Mouse (Mus musculus): ENCODE measurements around the gene Zfp398.
A peak's percentile ranks its signal among the peaks of the same experiment; 100 is the strongest.

Zfp398 gene

DNA sequence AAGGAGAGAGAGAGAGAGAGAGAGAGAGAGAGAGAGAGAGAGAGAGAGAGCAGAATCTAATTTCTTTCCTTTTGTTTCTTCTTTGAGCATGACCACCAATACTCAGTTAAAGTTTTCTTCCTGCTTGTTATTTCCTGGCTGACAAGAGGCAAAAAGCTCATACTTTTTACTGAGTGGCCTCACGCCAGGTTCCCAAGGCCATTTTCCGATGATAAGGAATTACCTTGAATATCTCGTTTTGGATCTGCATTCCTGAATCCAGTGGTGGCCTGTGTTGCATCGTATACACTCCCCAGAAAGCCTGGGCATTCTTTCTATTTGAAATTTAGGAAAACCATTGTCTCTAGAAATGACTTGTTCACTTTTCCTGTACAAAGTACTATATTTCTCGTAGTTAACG is 64.0 kb downstream of the Zfp398 start:
- no peak for DNase-seq (ENCODE audit: low read depth, low spot score)

DNA sequence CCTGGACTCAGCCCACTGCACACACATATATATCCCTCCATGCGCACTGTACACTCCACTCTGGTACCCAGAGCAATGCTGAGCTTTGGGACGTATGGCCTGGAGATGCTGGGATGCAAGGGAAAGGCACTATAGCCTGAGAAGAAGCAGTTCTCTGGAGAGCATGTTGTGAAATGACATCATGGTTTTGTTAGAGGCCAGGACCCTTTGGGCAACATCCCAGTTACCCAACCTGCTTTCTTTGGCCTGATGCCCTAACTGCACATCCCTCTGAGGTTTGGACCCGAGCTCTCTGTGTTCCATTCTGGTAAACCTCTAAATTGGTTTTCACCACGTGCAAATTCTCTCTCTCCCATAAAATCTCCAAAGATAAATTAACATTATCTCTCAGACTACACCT is 68.1 kb downstream of the Zfp398 start:
- no peak for DNase-seq (ENCODE audit: low read depth, low spot score)

DNA sequence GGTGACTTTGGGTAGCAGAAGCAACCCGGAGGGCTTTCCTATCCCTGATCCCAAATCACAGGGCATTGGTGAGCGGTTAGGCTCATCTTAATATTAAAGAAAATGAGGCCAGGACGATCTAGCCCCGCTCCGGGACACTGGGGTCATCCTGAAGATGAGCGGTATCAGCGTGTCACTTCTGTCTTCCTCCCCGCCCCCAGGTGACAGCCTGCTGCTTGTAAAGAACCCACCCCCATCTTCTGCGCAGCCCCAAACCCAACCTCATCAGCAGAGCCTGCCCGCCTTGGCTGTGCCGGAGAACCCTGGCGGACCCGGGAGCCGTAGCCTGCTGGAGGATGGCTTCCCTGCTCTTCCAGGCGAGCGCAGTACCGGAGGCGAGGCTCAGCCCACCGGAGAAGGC is 68.9 kb downstream of the Zfp398 start:
- DNase-seq (ENCODE audit: low read depth, low spot score): no peak

DNA sequence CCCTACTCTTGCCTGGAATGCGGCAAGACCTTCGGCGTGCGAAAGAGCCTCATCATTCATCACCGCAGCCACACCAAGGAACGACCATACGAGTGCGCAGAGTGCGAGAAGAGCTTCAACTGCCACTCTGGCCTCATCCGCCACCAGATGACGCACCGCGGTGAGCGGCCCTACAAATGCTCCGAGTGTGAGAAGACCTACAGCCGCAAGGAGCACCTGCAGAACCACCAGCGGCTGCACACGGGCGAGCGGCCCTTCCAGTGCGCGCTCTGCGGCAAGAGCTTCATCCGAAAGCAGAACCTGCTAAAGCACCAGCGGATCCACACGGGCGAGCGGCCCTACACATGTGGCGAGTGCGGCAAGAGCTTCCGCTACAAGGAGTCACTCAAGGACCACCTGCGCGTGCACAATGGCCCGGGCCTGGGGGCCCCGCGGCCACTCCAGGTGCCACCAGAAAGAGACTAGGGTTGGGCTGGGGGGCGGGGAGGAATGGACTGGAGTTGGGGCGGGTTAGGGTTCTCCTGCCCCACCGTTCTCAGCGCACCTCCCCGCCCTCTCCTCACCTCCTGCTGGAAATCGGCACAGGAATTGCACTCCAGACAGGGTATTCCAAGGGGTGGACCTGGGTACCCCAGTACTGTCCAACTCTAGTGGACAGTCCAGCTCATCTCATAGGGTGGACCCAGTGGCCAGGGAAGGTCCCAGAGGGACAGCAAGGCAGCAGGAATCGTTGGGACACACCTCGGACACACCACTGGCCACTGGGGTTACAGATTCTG is 69.6 kb downstream of the Zfp398 start:
- no peak for DNase-seq (ENCODE audit: low read depth, low spot score)

DNA sequence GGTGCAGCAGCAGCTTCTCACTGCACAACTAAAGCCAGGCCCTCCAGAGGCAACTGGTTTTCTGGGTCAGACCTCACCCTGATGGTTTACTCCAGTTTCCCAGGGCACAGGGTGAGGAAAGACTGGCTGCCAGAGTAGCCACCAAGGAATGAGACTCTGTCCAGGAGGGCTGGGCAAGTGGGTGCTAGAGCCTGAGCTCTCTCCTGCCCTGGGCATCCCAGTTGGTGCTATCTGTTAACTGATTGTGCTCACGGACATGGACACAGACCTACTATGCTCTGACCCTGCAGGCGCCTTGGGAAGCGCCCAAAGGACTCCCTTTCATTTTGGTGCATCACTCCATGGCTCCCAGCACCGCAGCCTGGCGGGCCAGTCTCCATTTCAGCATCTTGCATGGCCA is 70.9 kb downstream of the Zfp398 start:
- no peak for DNase-seq (ENCODE audit: low read depth, low spot score)

DNA sequence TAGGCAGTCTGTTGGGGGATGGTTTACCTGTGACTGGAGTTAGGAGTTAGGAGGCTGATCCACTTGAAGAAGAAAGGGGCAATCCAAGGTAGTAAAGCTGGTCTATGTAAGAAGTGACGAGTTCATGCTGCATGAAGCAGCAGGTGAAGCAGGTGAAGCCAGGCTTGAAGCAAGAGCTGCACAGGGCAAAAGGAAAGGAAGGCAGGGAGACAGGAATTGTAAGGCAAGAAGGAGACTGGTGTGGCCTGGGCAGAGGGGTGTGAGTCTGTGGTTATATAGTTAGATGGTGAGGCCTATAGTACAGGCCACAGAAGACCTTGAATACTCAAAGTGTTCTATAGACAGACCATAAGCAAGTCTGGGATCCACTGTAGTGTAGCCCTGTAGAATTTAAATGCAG is 73.5 kb downstream of the Zfp398 start:
- no peak for DNase-seq (ENCODE audit: low read depth, low spot score)

DNA sequence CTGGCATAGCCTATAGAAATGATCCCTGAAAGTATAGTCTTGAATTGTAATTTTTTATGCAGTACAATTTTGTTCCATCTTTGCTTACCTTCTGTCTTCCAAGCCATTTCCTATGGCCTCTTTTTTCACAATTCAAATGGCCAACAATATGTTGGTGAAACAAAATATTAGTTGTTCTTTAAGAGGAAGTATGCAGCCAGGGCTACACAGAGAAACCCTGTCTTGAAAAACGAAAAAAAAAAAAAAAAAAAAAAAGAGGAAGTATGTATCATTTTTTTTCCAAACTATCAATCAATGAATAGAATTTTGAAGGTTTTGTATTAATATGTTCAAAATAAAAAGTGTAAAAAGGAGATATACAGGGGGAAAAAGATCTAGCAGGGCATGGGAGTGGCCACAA is 76.2 kb downstream of the Zfp398 start:
- DNase-seq (ENCODE audit: low read depth, low spot score): no peak

- no peak for DNase-seq (ENCODE audit: low read depth, low spot score)
Observed at GRCm38 (mm10) chr6:47912991-47913390, 77.5 kb downstream of the Zfp398 start.

DNA sequence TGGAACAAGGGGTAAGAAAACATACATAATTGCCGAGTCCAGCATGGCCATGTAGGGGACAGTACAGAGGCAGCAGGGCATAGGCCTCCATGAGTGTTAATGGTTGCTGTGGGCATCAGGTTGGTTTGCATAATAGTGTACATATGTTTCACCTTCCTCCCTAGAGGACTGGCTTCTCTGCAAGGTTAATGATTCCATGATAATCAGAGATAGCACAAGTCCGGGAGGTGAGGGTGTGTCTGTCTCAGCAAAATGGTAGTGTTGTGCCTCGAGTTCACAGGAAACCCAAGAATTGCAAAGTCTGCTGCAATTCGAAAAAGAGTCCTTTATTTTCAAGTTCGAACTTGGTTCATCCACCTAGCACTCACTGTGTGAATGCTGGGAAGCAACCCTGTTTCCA is 81.6 kb downstream of the Zfp398 start:
- no peak for DNase-seq (ENCODE audit: low read depth, low spot score)

DNA sequence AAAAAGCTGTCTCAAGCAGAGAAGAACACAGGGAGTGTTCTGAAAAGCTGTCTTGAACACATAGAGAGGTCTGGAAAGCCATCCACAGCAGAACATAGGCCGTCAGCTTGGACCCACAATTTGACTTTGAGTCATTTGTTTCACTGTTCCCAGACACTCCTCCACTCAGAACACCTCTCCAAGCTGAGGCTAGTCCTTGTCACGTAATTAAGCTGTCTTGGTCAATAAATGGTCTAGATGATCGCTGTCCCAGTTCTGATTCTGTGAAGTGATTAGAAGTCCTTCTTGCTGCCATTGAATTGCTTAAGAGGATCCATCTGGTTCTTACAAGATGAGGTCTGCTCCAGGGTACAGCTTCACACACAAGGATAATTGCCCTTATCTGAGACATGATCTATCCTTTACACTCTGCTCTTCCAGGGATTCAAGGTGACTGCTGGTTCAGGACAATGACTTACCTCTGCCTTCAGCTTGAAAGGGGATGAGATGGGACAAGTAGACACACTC is 83.4 kb downstream of the Zfp398 start:
- DNase-seq (ENCODE audit: low read depth, low spot score): no peak

GRCm38 (mm10) chr6:47919646-47920446 is 84.4 kb downstream of the Zfp398 start:
- peak; percentile 21 for DNase-seq (ENCODE audit: low read depth, low spot score)

- peak; percentile 96 for DNase-seq (ENCODE audit: low read depth, low spot score)
Observed at GRCm38 (mm10) chr6:47920447-47921340, 85.2 kb downstream of the Zfp398 start, which contains the start of gene Zfp212. Zfp212 (plus strand) TSS chr6:47920476.
